Mouse (Mus musculus): ENCODE results near the gene Cyp2j12. TPM values are rescaled to one million over a fixed set of nuclear protein-coding genes. Genes with fewer than 3 reads are reported as not detected.

The Cyp2j12 gene
- polyA plus RNA-seq (2014; fragmentation: Illumina TruSeq; extraction: RNeasy Lipid Tissue Mini Kit (QIAGEN cat#74804)), result 0.43 TPM

GRCm38 (mm10) chr4:96140732-96141467 is at the start of gene Cyp2j12:
TSS of gene Cyp2j12 (minus strand) at chr4:96141152.

GRCm38 (mm10) chr4:96077261-96078125 is 63.5 kb downstream of the Cyp2j12 start, which contains the start of gene Cyp2j13:
TSS of gene Cyp2j13 (minus strand) at chr4:96077546.

Other genes starting within 250 kb of the Cyp2j12 start
- gene Hook1, start 173.9 kb downstream of the Cyp2j12 start, polyA plus RNA-seq (2014; fragmentation: Illumina TruSeq; extraction: RNeasy Lipid Tissue Mini Kit (QIAGEN cat#74804)), result 31.1 TPM
- gene Cyp2j13, start 63.6 kb downstream of the Cyp2j12 start, polyA plus RNA-seq (2014; fragmentation: Illumina TruSeq; extraction: RNeasy Lipid Tissue Mini Kit (QIAGEN cat#74804)), result 0.20 TPM
- not detected for gene Cyp2j7, start 95.5 kb upstream of the Cyp2j12 start, polyA plus RNA-seq (2014; fragmentation: Illumina TruSeq; extraction: RNeasy Lipid Tissue Mini Kit (QIAGEN cat#74804))
- gene Cyp2j11, start 207.5 kb upstream of the Cyp2j12 start, polyA plus RNA-seq (2014; fragmentation: Illumina TruSeq; extraction: RNeasy Lipid Tissue Mini Kit (QIAGEN cat#74804)), result not detected

All from ovary, adult 10 weeks (tissue).